In the genomic region with DNA sequence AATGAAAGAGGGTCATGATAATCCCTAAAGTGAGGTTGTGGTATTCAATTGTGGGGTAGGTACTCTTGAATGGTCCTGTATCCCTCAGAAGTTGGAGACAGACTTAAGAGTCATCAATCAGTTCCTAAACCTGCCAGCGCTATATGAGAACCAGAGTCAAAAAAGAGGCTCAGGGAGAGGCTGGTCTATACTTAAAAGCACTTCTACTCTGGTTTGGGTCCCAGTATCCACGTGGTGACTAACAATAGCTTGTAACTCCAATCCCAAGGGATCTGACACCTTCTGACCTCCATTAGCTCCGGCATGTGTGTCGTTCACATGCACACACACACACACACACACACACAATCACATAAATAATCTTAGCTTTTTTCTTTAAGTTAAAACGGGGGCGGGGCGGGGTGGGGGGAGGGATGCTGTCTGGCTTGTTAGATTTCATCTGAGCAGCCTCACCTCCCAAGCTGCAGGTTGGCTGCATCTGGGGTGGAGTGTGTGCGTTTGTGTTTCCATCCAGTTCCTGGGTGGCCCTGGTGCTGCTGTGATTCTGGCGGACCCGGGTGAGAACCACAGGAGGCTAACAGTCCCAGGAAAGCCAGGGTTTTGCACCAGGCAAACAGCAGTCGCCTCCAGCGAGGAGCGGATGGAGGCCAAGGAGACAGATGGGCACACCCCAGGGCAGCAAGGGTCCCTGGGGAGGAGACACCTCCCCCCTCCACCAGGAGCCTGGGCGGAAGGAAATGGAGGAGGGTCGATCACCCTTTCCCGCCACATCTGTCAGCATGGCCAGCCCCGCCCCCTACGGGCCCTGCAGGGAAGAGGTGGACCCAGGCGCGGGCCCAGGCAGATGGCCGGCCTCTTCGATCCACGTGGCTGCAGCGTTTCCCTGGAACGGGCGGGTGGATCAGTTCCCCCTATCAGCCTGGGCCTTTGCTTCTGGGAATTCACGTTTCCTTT, we compare ENCODE assay signal across 7 mouse cellular contexts. TPM values are rescaled to one million over a fixed set of nuclear protein-coding genes. Genes with fewer than 3 reads are reported as not detected.
DNase-seq lines count a peak whose midpoint lies in the region; ATAC-seq and TF ChIP-seq lines count a peak whose summit lies in the region.

No protein-coding gene starts in this region.

- H3K4me2 ChIP-seq in hindbrain, embryonic 15.5 days = peak overlapping the region; percentile 56
- peak overlapping the region; percentile 77 for H3K4me2 ChIP-seq in limb, embryonic 13.5 days (replicated peaks)
- H3K4me2 ChIP-seq in midbrain, embryonic 13.5 days (replicated peaks) = peak overlapping the region; percentile 54

- peak overlapping the region; percentile 65 for H3K4me3 ChIP-seq in gastrocnemius, adult 2 months
- peak overlapping the region; percentile 26 for H3K4me3 ChIP-seq in hindbrain, embryonic 15.5 days
- H3K4me3 ChIP-seq in limb, embryonic 13.5 days = peak overlapping the region; percentile 39
- peak overlapping the region; percentile 29 for H3K4me3 ChIP-seq in midbrain, embryonic 13.5 days (replicated peaks)

- no peaks in the 10 kb centered on the region for H3K36me3 ChIP-seq in hindbrain, embryonic 15.5 days
- no peaks in the 10 kb centered on the region for H3K36me3 ChIP-seq in limb, embryonic 13.5 days
- H3K36me3 ChIP-seq in midbrain, embryonic 13.5 days = no peaks in the 10 kb centered on the region

- TF ChIP-seq CTCF in gastrocnemius, adult 2 months (IDR thresholded peaks at IDR 0.05) = peak; percentile 33; the same call in 1 of the 2 replicates

- peak; percentile 45 for ATAC-seq in hindbrain, embryonic 15.5 days (ENCODE audit: low FRiP score, low read depth)
- ATAC-seq in limb, embryonic 13.5 days (ENCODE audit: low FRiP score, low read depth) = peak; percentile 70
- ATAC-seq in midbrain, embryonic 13.5 days = peak; percentile 62

- H3K4me1 ChIP-seq in hindbrain, embryonic 15.5 days (replicated peaks) = peaks cover 26% of the 10 kb centered on the region
- H3K4me1 ChIP-seq in limb, embryonic 13.5 days = peaks cover 35% of the 10 kb centered on the region
- H3K4me1 ChIP-seq in midbrain, embryonic 13.5 days (replicated peaks) = peaks cover 24% of the 10 kb centered on the region

- H3K27me3 ChIP-seq in hindbrain, embryonic 15.5 days = no peaks in the 10 kb centered on the region
- no peaks in the 10 kb centered on the region for H3K27me3 ChIP-seq in limb, embryonic 13.5 days
- H3K27me3 ChIP-seq in midbrain, embryonic 13.5 days = peaks cover 25% of the 10 kb centered on the region

- intact Hi-C loops in gastrocnemius, adult 2 months (cut with DNase I) = loop anchor here (1.0 to 5.0 kb wide), 3 partner anchors 60 to 117 kb away; no protein-coding TSS in a partner anchor

- H3K9ac ChIP-seq in hindbrain, embryonic 15.5 days = peak overlapping the region; percentile 15
- peak overlapping the region; percentile 61 for H3K9ac ChIP-seq in limb, embryonic 13.5 days
- H3K9ac ChIP-seq in midbrain, embryonic 13.5 days (replicated peaks) = peak overlapping the region; percentile 36; the same call in 1 of the 2 replicates

- H3K27ac ChIP-seq in gastrocnemius, adult 2 months = peak overlapping the region; percentile 81
- H3K27ac ChIP-seq in hindbrain, embryonic 15.5 days (replicated peaks) = no peak overlapping the region
- H3K27ac ChIP-seq in limb, embryonic 13.5 days = peak overlapping the region; percentile 29; the same call in 1 of the 2 replicates
- peak overlapping the region; percentile 35 for H3K27ac ChIP-seq in midbrain, embryonic 13.5 days

- no peaks in the 10 kb centered on the region for H3K9me3 ChIP-seq in hindbrain, embryonic 15.5 days
- H3K9me3 ChIP-seq in limb, embryonic 13.5 days = no peaks in the 10 kb centered on the region
- H3K9me3 ChIP-seq in midbrain, embryonic 13.5 days = no peaks in the 10 kb centered on the region

- peak; percentile 87 to 88 for DNase-seq in adrenal gland, adult 18-20 months (ENCODE audit: low spot score in 2 of 2)
- peak; percentile 31 for DNase-seq in cerebellum, adult 9-11 months
- peak; percentile 93 for DNase-seq in gastrocnemius, adult 2 months
- DNase-seq in spleen, postnatal 36 days (ENCODE audit: low spot score in 2 of 2) = peak; percentile 75 to 83

- WGBS in hindbrain, embryonic 15.5 days = 2% methylated on average over 27 of the region's 27 CpGs
- under 1% methylated on average over 27 of the region's 27 CpGs for WGBS in limb, embryonic 13.5 days
- WGBS in midbrain, embryonic 13.5 days = 1% methylated on average over 27 of the region's 27 CpGs

RNA-seq across cellular contexts. Expression of a gene that starts 37.0 kb away (rescaled TPM):
- total RNA-seq in adrenal gland, adult 18-20 months (2021) = 1 to 10 TPM; 3.7 to 9.5 TPM
- total RNA-seq in gastrocnemius, adult 2 months (2021) = 1 to 10 TPM in 1 of 2 experiments, under 1 TPM in 1; 0.74 to 1.1 TPM
- polyA plus RNA-seq in hindbrain, embryonic 15.5 days (2015; fragmentation: Nextera tagmentation; extraction: Ambion mirVana) = 6.5 and 8.3 TPM in 2 replicates
- polyA plus RNA-seq in limb, embryonic 13.5 days (2015; fragmentation: Nextera tagmentation; extraction: Ambion mirVana) = 4.3 and 6.7 TPM in 2 replicates
- polyA plus RNA-seq in midbrain, embryonic 13.5 days (2015; fragmentation: Nextera tagmentation; extraction: Ambion mirVana) = 3.2 and 3.3 TPM in 2 replicates

RNA-seq across cellular contexts. Expression of a gene that starts 50.0 kb away (rescaled TPM):
- total RNA-seq in adrenal gland, adult 18-20 months (2021) = 100 to 1,000 TPM; 252 to 293 TPM
- total RNA-seq in gastrocnemius, adult 2 months (2021) = 100 to 1,000 TPM in 1 of 2 experiments, 10 to 100 TPM in 1; 78.5 to 109 TPM
- 476 and 492 TPM in 2 replicates for polyA plus RNA-seq in hindbrain, embryonic 15.5 days (2015; fragmentation: Nextera tagmentation; extraction: Ambion mirVana)
- polyA plus RNA-seq in limb, embryonic 13.5 days (2015; fragmentation: Nextera tagmentation; extraction: Ambion mirVana) = 328 and 333 TPM in 2 replicates
- 398 and 461 TPM in 2 replicates for polyA plus RNA-seq in midbrain, embryonic 13.5 days (2015; fragmentation: Nextera tagmentation; extraction: Ambion mirVana)

Comparison
In these comparisons a context has a peak if more than half of its experiments do, and no peak if none do; other contexts are left out.
1. DNase-seq: peak in every context shown above with its lines; median percentile 93 in gastrocnemius, adult 2 months; 88 in adrenal gland, adult 18-20 months; 79 in spleen, postnatal 36 days; 31 in cerebellum, adult 9-11 months.